Mouse (Mus musculus) embryonic facial prominence, embryonic 13.5 days (tissue): Measurements from ENCODE around the gene Sptan1. TPM values are rescaled to one million over a fixed set of nuclear protein-coding genes. Genes with fewer than 3 reads are reported as not detected.
A peak's percentile ranks its signal among the peaks of the same experiment; 100 is the strongest.

ENCODE experiments used
- ATAC-seq: fragments of 200-750 bp; cut with Nextera tagmentation; 2 replicates; pipeline ENCODE4 v1.8.0; 2017; ENCODE audit warnings: low read depth; ENCODE audit not compliant: insufficient number of reproducible peaks, insufficient read depth, low FRiP score, low TSS enrichment
- H3K27ac ChIP-seq: fragments of 300-500 bp; sonication (generic); 2 replicates; pipeline ENCODE4 v1.5.1; 2015; ENCODE audit warnings: moderate library complexity, mild to moderate bottlenecking, inconsistent platforms
- H3K27me3 ChIP-seq: fragments of 300-500 bp; sonication (generic); 2 replicates; pipeline ENCODE4 v1.6.1; 2015; ENCODE audit warnings: mild to moderate bottlenecking, inconsistent platforms
- H3K36me3 ChIP-seq: fragments of 300-500 bp; sonication (generic); 2 replicates; pipeline ENCODE4 v1.6.1; 2015; ENCODE audit warnings: mild to moderate bottlenecking, inconsistent platforms
- H3K4me1 ChIP-seq: fragments of 300-500 bp; sonication (generic); 2 replicates; pipeline ENCODE4 v1.6.1; 2015; ENCODE audit warnings: inconsistent platforms
- H3K4me2 ChIP-seq: fragments of 300-500 bp; sonication (generic); 2 replicates; pipeline ENCODE4 v1.6.1; 2015; ENCODE audit warnings: moderate library complexity, mild to moderate bottlenecking, inconsistent platforms
- H3K4me3 ChIP-seq: fragments of 300-500 bp; sonication (generic); 2 replicates; pipeline ENCODE4 v1.5.1; 2015; ENCODE audit warnings: mild to moderate bottlenecking, inconsistent platforms
- H3K9ac ChIP-seq: fragments of 300-500 bp; sonication (generic); 2 replicates; pipeline ENCODE4 v1.6.1; 2015; ENCODE audit warnings: mild to moderate bottlenecking, inconsistent platforms
- H3K9me3 ChIP-seq: fragments of 300-500 bp; sonication (generic); 2 replicates; pipeline ENCODE4 v1.6.1; 2016; ENCODE audit warnings: inconsistent platforms
- WGBS: fragments of 180-500 bp; shearing (Covaris S2); methylation state at CpG from one replicate; pipeline ENCODE4 v1.1.7; 2015; ENCODE audit warnings: mixed read lengths; 5-methylcytosine and 5-hydroxymethylcytosine counted together
- polyA plus RNA-seq: library from polyadenylated mRNA; unstranded; fragments of >200 nt; fragmentation: Nextera tagmentation; extraction: Ambion mirVana; gene quantifications from 2 replicates; pipeline ENCODE4 v1.2.1, GENCODE M21; 2015

The Sptan1 gene
- polyA plus RNA-seq, 1 experiment from 2014 or later: 74.3 TPM

- Histone ChIP-seq H3K27me3 (no peaks in the 10 kb centered on the region), H3K4me1 (peaks cover 37% of the 10 kb centered on the region), H3K9ac (peak overlapping the region; percentile 96), H3K36me3 (peaks cover 19% of the 10 kb centered on the region), H3K4me2 (peak overlapping the region; percentile 67), H3K27ac (peak overlapping the region; percentile 86), H3K9me3 (no peaks in the 10 kb centered on the region), H3K4me3 (peak overlapping the region; percentile 93)
- 14% methylated on average over 10 of the region's 10 CpGs for WGBS
- no peak for ATAC-seq
Measured at GRCm38 (mm10) chr2:29964354-29965249, 758 bp upstream of the Sptan1 start.

- ATAC-seq: peak; percentile 12; the same call in 1 of the 2 replicates
- under 1% methylated on average over 40 of the region's 41 CpGs for WGBS
- H3K27ac ChIP-seq: peak overlapping the region; percentile 87
Measured at GRCm38 (mm10) chr2:29965906-29966305, 546 bp downstream of the Sptan1 start.

GRCm38 (mm10) chr2:29966826-29967225, 1.5 kb downstream of the Sptan1 start:
- peak overlapping the region; percentile 67 for H3K4me2 ChIP-seq
- H3K27me3 ChIP-seq: no peaks in the 10 kb centered on the region
- H3K27ac ChIP-seq: no peak overlapping the region
- peaks cover 44% of the 10 kb centered on the region for H3K4me1 ChIP-seq
- peaks cover 14% of the 10 kb centered on the region; the same call in 1 of the 2 replicates for H3K36me3 ChIP-seq
- peak overlapping the region; percentile 96 for H3K9ac ChIP-seq
- H3K9me3 ChIP-seq: no peaks in the 10 kb centered on the region
- ATAC-seq: no peak
- H3K4me3 ChIP-seq: peak overlapping the region; percentile 93
- WGBS: 67% methylated on average over 2 of the region's 2 CpGs

More at GRCm38 (mm10) chr2:29965906-29966305, 546 bp downstream of the Sptan1 start:
- peak overlapping the region; percentile 96 for H3K9ac ChIP-seq
- H3K9me3 ChIP-seq: no peaks in the 10 kb centered on the region
- H3K27me3 ChIP-seq: no peaks in the 10 kb centered on the region
- peak overlapping the region; percentile 93 for H3K4me3 ChIP-seq
- H3K4me2 ChIP-seq: peak overlapping the region; percentile 67
- peaks cover 14% of the 10 kb centered on the region; the same call in 1 of the 2 replicates for H3K36me3 ChIP-seq
- peaks cover 42% of the 10 kb centered on the region for H3K4me1 ChIP-seq

GRCm38 (mm10) chr2:29967768-29968167, 2.4 kb downstream of the Sptan1 start:
- Histone ChIP-seq H3K9me3 (no peaks in the 10 kb centered on the region), H3K9ac (0 out of 2 replicates have a peak overlapping the region, but pooled peaks have one; percentile 46), H3K27ac (no peak overlapping the region), H3K36me3 (peaks cover 14% of the 10 kb centered on the region; the same call in 1 of the 2 replicates), H3K4me1 (peaks cover 50% of the 10 kb centered on the region), H3K4me3 (no peak overlapping the region), H3K27me3 (no peaks in the 10 kb centered on the region), H3K4me2 (peak overlapping the region; percentile 67)
- no peak for ATAC-seq
- 62% methylated on average over 5 of the region's 5 CpGs for WGBS

- H3K4me2 ChIP-seq: no peak overlapping the region
- peaks cover 54% of the 10 kb centered on the region for H3K4me1 ChIP-seq
- peaks cover 14% of the 10 kb centered on the region; the same call in 1 of the 2 replicates for H3K36me3 ChIP-seq
- no peak for ATAC-seq
- 64% methylated on average over 5 of the region's 5 CpGs for WGBS
- H3K4me3 ChIP-seq: no peak overlapping the region
- H3K27ac ChIP-seq: no peak overlapping the region
- H3K9ac ChIP-seq: no peak overlapping the region
- H3K27me3 ChIP-seq: no peaks in the 10 kb centered on the region
- H3K9me3 ChIP-seq: no peaks in the 10 kb centered on the region
Measured at GRCm38 (mm10) chr2:29968638-29969037, 3.3 kb downstream of the Sptan1 start.

- no peaks in the 10 kb centered on the region for H3K27me3 ChIP-seq
- no peak overlapping the region for H3K4me2 ChIP-seq
- H3K4me1 ChIP-seq: peaks cover 36% of the 10 kb centered on the region
- 67% methylated on average over 9 of the region's 9 CpGs for WGBS
- H3K9me3 ChIP-seq: no peaks in the 10 kb centered on the region
- no peak overlapping the region for H3K9ac ChIP-seq
- H3K36me3 ChIP-seq: peaks cover 24% of the 10 kb centered on the region
- no peak overlapping the region for H3K27ac ChIP-seq
- no peak for ATAC-seq
- no peak overlapping the region for H3K4me3 ChIP-seq
Measured at GRCm38 (mm10) chr2:29971838-29972635, 6.7 kb downstream of the Sptan1 start.

- 11% methylated on average over 2 of the region's 2 CpGs for WGBS
- no peak overlapping the region for H3K4me2 ChIP-seq
- no peak for ATAC-seq
- no peak overlapping the region for H3K9ac ChIP-seq
- peaks cover 25% of the 10 kb centered on the region for H3K36me3 ChIP-seq
- no peak overlapping the region for H3K4me3 ChIP-seq
- no peaks in the 10 kb centered on the region for H3K27me3 ChIP-seq
- peaks cover 21% of the 10 kb centered on the region for H3K4me1 ChIP-seq
- no peaks in the 10 kb centered on the region for H3K9me3 ChIP-seq
- H3K27ac ChIP-seq: no peak overlapping the region
Measured at GRCm38 (mm10) chr2:29973525-29973924, 8.2 kb downstream of the Sptan1 start.

GRCm38 (mm10) chr2:29977307-29977706, 11.9 kb downstream of the Sptan1 start:
- H3K9ac ChIP-seq: no peak overlapping the region
- peaks cover 7% of the 10 kb centered on the region; the same call in 1 of the 2 replicates for H3K4me1 ChIP-seq
- ATAC-seq: no peak
- H3K4me2 ChIP-seq: no peak overlapping the region
- peaks cover 49% of the 10 kb centered on the region for H3K36me3 ChIP-seq
- H3K4me3 ChIP-seq: no peak overlapping the region
- H3K9me3 ChIP-seq: no peaks in the 10 kb centered on the region
- H3K27ac ChIP-seq: no peak overlapping the region
- H3K27me3 ChIP-seq: no peaks in the 10 kb centered on the region

GRCm38 (mm10) chr2:29980661-29981060, 15.3 kb downstream of the Sptan1 start:
- H3K4me1 ChIP-seq: no peaks in the 10 kb centered on the region
- H3K36me3 ChIP-seq: peaks cover 77% of the 10 kb centered on the region
- WGBS: 100% methylated on average over 1 of the region's 1 CpGs
- H3K9ac ChIP-seq: no peak overlapping the region
- H3K27me3 ChIP-seq: no peaks in the 10 kb centered on the region
- H3K9me3 ChIP-seq: no peaks in the 10 kb centered on the region
- H3K4me3 ChIP-seq: no peak overlapping the region
- ATAC-seq: no peak
- no peak overlapping the region for H3K27ac ChIP-seq
- no peak overlapping the region for H3K4me2 ChIP-seq

GRCm38 (mm10) chr2:29991962-29992361, 26.6 kb downstream of the Sptan1 start:
- Histone ChIP-seq H3K36me3 (peaks cover 99% of the 10 kb centered on the region), H3K4me1 (no peaks in the 10 kb centered on the region), H3K9ac (no peak overlapping the region), H3K4me3 (no peak overlapping the region), H3K27ac (no peak overlapping the region), H3K9me3 (no peaks in the 10 kb centered on the region), H3K27me3 (no peaks in the 10 kb centered on the region), H3K4me2 (no peak overlapping the region)
- 58% methylated on average over 2 of the region's 2 CpGs for WGBS
- no peak for ATAC-seq

GRCm38 (mm10) chr2:30009101-30009500, 43.7 kb downstream of the Sptan1 start:
- H3K9me3 ChIP-seq: no peaks in the 10 kb centered on the region
- no peak overlapping the region for H3K4me2 ChIP-seq
- WGBS: 71% methylated on average over 1 of the region's 1 CpGs
- H3K4me3 ChIP-seq: no peak overlapping the region
- peaks cover 99% of the 10 kb centered on the region for H3K36me3 ChIP-seq
- ATAC-seq: no peak
- no peak overlapping the region for H3K9ac ChIP-seq
- no peak overlapping the region for H3K27ac ChIP-seq
- H3K27me3 ChIP-seq: no peaks in the 10 kb centered on the region
- no peaks in the 10 kb centered on the region for H3K4me1 ChIP-seq
